Mouse (Mus musculus) intestine, embryonic 16.5 days (tissue): ENCODE data around the gene Ppp1r14b. TPM values are rescaled to one million over a fixed set of nuclear protein-coding genes. Genes with fewer than 3 reads are reported as not detected.

ENCODE experiments used
- ATAC-seq: fragments of 200-750 bp; cut with Nextera tagmentation; 2 replicates; pipeline ENCODE4 v1.8.0; 2017; ENCODE audit warnings: moderate TSS enrichment, moderate library complexity
- H3K27ac ChIP-seq: fragments of 300-500 bp; sonication (generic); 2 replicates; pipeline ENCODE4 v1.5.1; 2014; ENCODE audit warnings: mild to moderate bottlenecking, low read length
- H3K27me3 ChIP-seq: fragments of 300-500 bp; sonication (generic); replicated peaks from 2 replicates; pipeline ENCODE4 v1.6.1; 2014; ENCODE audit warnings: low read length, control low read depth, mixed read lengths; ENCODE audit not compliant: control insufficient read depth, insufficient read depth
- H3K36me3 ChIP-seq: fragments of 300-500 bp; sonication (generic); 2 replicates; pipeline ENCODE4 v1.6.1; 2014; ENCODE audit warnings: low read length, control low read depth; ENCODE audit not compliant: control insufficient read depth, insufficient read depth
- H3K4me1 ChIP-seq: fragments of 300-500 bp; sonication (generic); 2 replicates; pipeline ENCODE4 v1.6.1; 2014; ENCODE audit warnings: low read length, control low read depth, mixed read lengths; ENCODE audit not compliant: control insufficient read depth, insufficient read depth
- H3K4me2 ChIP-seq: fragments of 300-500 bp; sonication (generic); 2 replicates; pipeline ENCODE4 v1.6.1; 2014; ENCODE audit warnings: low read depth, low read length, control low read depth
- H3K4me3 ChIP-seq: fragments of 300-500 bp; sonication (generic); 2 replicates; pipeline ENCODE4 v1.5.1; 2014; ENCODE audit warnings: mild to moderate bottlenecking, low read length
- H3K9ac ChIP-seq: fragments of 300-500 bp; sonication (generic); 2 replicates; pipeline ENCODE4 v1.6.1; 2014; ENCODE audit warnings: low read depth, low read length
- H3K9me3 ChIP-seq: fragments of 300-500 bp; sonication (generic); 2 replicates; pipeline ENCODE4 v1.6.1; 2016; ENCODE audit warnings: low read length, control low read depth; ENCODE audit not compliant: control insufficient read depth
- WGBS: fragments of 180-500 bp; shearing (Covaris S2); extraction: QIAGEN DNeasy Blood & Tissue Kit; methylation state at CpG from one replicate; pipeline ENCODE4 v1.1.7; 2014; 5-methylcytosine and 5-hydroxymethylcytosine counted together
- polyA plus RNA-seq: library from polyadenylated mRNA; unstranded; fragments of >200 nt; fragmentation: Nextera tagmentation; extraction: Ambion mirVana; gene quantifications from 2 replicates; pipeline ENCODE4 v1.2.1, GENCODE M21; 2015

Ppp1r14b gene
- polyA plus RNA-seq, 1 experiment from 2014 or later: 58.2 TPM

- WGBS: 88% methylated on average over 9 of the region's 9 CpGs
- Histone ChIP-seq H3K36me3 (peaks cover 7% of the 10 kb centered on the region), H3K4me3 (no peak overlapping the region), H3K4me2 (no peak overlapping the region), H3K9me3 (no peaks in the 10 kb centered on the region), H3K27me3 (no peaks in the 10 kb centered on the region), H3K4me1 (peaks cover 32% of the 10 kb centered on the region), H3K27ac (no peak overlapping the region), H3K9ac (no peak overlapping the region)
- no peak for ATAC-seq
These were observed 23.0 kb downstream of the Ppp1r14b start for GRCm38 (mm10) chr19:6997721-6998290.

- H3K27me3 ChIP-seq: no peaks in the 10 kb centered on the region
- H3K9ac ChIP-seq: no peak overlapping the region
- peaks cover 7% of the 10 kb centered on the region for H3K36me3 ChIP-seq
- no peak overlapping the region for H3K4me3 ChIP-seq
- peak; percentile 64 for ATAC-seq
- H3K4me1 ChIP-seq: peaks cover 23% of the 10 kb centered on the region
- H3K9me3 ChIP-seq: no peaks in the 10 kb centered on the region
- no peak overlapping the region for H3K4me2 ChIP-seq
- H3K27ac ChIP-seq: peak overlapping the region; percentile 12; the same call in 1 of the 2 replicates
- WGBS: 90% methylated on average over 19 of the region's 19 CpGs
These were observed 24.7 kb downstream of the Ppp1r14b start for GRCm38 (mm10) chr19:6999360-7000063.

GRCm38 (mm10) chr19:7006892-7007593 is 32.3 kb downstream of the Ppp1r14b start:
- Histone ChIP-seq H3K4me2 (no peak overlapping the region), H3K9me3 (no peaks in the 10 kb centered on the region), H3K27me3 (no peaks in the 10 kb centered on the region), H3K4me1 (no peaks in the 10 kb centered on the region), H3K4me3 (no peak overlapping the region), H3K36me3 (no peaks in the 10 kb centered on the region), H3K27ac (peak overlapping the region; percentile 72), H3K9ac (no peak overlapping the region)
- WGBS: 52% methylated on average over 9 of the region's 9 CpGs
- peak; percentile 61 for ATAC-seq

GRCm38 (mm10) chr19:7012426-7012825 is 37.7 kb downstream of the Ppp1r14b start:
- H3K36me3 ChIP-seq: no peaks in the 10 kb centered on the region
- no peaks in the 10 kb centered on the region for H3K27me3 ChIP-seq
- no peak overlapping the region for H3K9ac ChIP-seq
- H3K27ac ChIP-seq: no peak overlapping the region
- H3K4me1 ChIP-seq: no peaks in the 10 kb centered on the region
- peak; percentile 38; the same call in 1 of the 2 replicates for ATAC-seq
- WGBS: 66% methylated on average over 4 of the region's 4 CpGs
- no peaks in the 10 kb centered on the region for H3K9me3 ChIP-seq
- H3K4me2 ChIP-seq: no peak overlapping the region
- no peak overlapping the region for H3K4me3 ChIP-seq

DNA sequence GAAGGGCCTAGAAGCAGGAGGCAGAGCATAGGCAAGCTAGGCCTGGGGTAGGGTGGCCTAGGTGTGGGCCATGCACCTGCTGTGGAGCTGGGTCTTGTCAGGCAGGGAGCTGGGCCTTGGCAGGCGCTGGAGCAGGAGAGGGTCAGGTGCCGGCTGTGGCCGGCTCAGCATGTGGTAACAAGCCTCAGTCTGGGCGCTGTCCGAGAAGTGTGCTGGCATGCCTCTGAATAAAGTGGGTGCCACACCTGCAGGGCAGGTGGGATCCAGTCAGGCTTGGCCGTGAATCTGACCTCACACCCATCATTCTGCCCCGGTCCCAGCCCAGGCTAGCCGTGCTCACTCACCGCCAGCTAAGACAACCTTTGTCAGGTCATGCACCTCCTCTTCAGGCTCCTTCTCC is 39.2 kb downstream of the Ppp1r14b start:
- no peak overlapping the region for H3K4me3 ChIP-seq
- no peak overlapping the region for H3K9ac ChIP-seq
- no peaks in the 10 kb centered on the region for H3K27me3 ChIP-seq
- no peak overlapping the region for H3K4me2 ChIP-seq
- H3K4me1 ChIP-seq: no peaks in the 10 kb centered on the region; the same call in 1 of the 2 replicates
- no peaks in the 10 kb centered on the region for H3K36me3 ChIP-seq
- no peak overlapping the region for H3K27ac ChIP-seq
- no peaks in the 10 kb centered on the region for H3K9me3 ChIP-seq
- no peak for ATAC-seq
- WGBS: 88% methylated on average over 9 of the region's 9 CpGs

- H3K27ac ChIP-seq: no peak overlapping the region
- 90% methylated on average over 20 of the region's 20 CpGs for WGBS
- H3K27me3 ChIP-seq: no peaks in the 10 kb centered on the region
- no peaks in the 10 kb centered on the region; the same call in 1 of the 2 replicates for H3K4me1 ChIP-seq
- no peaks in the 10 kb centered on the region for H3K9me3 ChIP-seq
- H3K9ac ChIP-seq: no peak overlapping the region
- ATAC-seq: no peak
- no peak overlapping the region for H3K4me3 ChIP-seq
- H3K4me2 ChIP-seq: no peak overlapping the region
- H3K36me3 ChIP-seq: no peaks in the 10 kb centered on the region
These were observed 39.8 kb downstream of the Ppp1r14b start for GRCm38 (mm10) chr19:7014481-7015135.

DNA sequence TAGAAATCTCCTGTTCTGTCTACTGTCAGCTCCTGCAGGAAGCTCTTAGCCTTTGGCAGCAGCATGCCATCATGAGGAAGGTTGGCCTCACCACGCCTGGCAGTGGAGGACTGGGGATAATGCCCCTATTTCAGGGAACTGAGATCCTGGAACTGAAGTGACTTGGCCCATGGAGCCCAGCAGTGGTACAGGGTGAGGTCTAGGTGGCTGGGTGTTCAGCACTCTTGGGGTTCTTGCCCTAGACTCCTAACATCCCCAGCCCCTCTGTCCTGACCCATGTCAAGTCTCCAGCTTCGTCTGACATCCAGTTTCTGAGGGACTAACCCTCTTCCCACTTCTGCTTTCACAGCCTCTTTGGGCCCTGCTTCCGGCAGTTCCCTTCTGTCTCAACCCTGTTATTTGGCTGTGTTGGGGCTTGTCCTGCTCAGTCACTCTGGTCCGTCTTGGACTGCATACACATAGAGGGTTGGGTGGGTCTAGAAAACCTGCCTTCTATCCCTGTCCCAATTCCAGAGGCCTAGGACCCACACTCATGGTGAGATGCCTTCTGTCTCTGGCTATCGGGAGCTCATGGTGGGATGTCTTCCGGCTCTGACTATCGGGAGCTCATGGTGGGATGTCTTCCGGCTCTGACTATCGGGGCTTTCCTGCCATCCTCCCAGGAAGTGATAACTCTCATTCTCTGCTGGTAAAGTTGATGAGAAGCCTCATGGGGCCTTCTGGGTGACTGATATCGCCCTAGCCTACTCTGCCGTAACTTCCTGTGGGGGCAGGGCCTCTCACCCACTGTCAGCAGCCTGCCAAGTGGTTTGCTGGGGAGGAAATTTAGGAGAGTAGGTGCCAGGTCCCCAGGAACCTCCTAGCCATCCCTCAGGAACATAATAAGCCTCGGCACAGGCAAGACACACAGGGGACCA is 43.0 kb downstream of the Ppp1r14b start:
- Histone ChIP-seq H3K27ac (no peak overlapping the region), H3K4me2 (no peak overlapping the region), H3K9ac (0 out of 2 replicates have a peak overlapping the region, but pooled peaks have one; percentile 27), H3K36me3 (peaks cover 14% of the 10 kb centered on the region), H3K9me3 (no peaks in the 10 kb centered on the region), H3K4me3 (no peak overlapping the region), H3K4me1 (no peaks in the 10 kb centered on the region; the same call in 1 of the 2 replicates), H3K27me3 (no peaks in the 10 kb centered on the region)
- WGBS: 78% methylated on average over 12 of the region's 12 CpGs
- ATAC-seq: 0 out of 2 replicates have a peak, but pooled peaks have one; percentile 24

DNA sequence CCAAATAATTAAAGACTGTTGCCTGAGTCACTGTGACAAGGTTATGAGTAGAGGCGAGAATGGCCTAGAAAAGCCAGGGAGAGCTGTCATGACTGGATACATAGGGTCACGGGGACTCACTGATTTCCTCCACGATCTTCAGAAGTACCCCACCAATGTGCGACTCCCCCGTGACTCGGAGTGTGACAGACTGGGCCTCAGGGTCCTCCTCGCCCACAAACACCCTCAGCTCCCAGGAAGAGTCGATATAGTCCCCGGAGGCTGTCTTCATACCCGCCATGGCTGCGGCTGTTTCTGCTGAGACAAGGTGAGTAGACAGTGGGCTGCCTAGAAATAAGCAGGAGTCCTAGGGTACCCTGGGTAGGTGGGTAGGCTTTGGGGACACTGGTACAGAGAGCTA is 43.8 kb downstream of the Ppp1r14b start:
- no peaks in the 10 kb centered on the region for H3K27me3 ChIP-seq
- H3K27ac ChIP-seq: 0 out of 2 replicates have a peak overlapping the region, but pooled peaks have one; percentile 58
- H3K9ac ChIP-seq: no peak overlapping the region; the same call in 1 of the 2 replicates
- peak overlapping the region; percentile 13 for H3K4me3 ChIP-seq
- 91% methylated on average over 11 of the region's 11 CpGs for WGBS
- ATAC-seq: no peak
- H3K4me2 ChIP-seq: no peak overlapping the region
- peaks cover 17% of the 10 kb centered on the region for H3K36me3 ChIP-seq
- H3K9me3 ChIP-seq: no peaks in the 10 kb centered on the region
- no peaks in the 10 kb centered on the region; the same call in 1 of the 2 replicates for H3K4me1 ChIP-seq
